Mouse (Mus musculus) ZHBTc4 (cell line): ENCODE measurements around the gene Gm266.

ENCODE experiments used
- DNase-seq: peaks from one replicate; pipeline ENCODE4 v3.0.0-alpha.2; 2011; ENCODE audit warnings: low read depth, low spot score

Gm266 gene

DNA sequence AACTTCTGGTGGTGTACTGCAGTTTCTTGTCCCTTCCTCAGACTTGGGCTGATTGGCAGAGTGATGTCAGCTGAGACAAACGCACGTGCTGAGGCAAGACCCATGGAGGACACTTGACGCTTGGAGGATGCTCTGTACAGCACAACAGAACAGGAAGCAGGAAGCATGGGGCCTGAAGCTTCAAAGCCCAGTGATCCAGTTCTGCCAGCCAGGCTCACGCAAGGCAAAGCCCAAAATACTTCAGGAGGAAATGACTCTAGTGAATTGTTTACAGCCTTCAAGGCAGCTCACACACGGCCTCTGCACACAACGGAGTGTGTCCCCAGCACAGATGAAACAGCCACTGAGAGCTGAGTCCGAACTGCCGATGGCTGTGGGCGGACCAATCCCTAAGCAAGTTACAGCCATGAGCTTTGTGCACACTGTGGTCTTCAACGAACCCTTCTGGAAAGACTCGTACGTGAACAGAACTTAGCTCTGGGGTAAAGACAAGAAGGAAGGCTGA is 17.5 kb upstream of the Gm266 start:
- DNase-seq, result peak; percentile 47

DNA sequence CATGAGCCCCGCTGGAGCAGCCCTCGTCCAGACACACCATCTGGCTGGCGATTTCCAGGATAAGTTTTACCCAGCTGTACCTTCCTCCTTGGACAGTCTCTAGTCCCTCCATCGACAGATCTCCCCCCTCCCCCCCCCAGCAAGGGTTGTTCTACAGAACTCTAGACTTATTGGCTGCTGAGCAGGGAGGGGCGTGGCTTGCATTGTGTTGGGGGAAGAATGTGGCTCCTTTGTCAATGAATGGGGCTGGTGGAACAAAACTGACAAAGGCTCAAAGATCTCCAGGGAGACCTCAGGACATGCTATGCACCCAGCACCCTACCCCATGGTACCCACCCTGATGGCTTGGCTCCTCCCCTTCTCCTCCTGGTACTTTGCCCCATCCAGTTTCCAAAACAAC is 15.1 kb upstream of the Gm266 start:
- DNase-seq, result peak; percentile 94

DNA sequence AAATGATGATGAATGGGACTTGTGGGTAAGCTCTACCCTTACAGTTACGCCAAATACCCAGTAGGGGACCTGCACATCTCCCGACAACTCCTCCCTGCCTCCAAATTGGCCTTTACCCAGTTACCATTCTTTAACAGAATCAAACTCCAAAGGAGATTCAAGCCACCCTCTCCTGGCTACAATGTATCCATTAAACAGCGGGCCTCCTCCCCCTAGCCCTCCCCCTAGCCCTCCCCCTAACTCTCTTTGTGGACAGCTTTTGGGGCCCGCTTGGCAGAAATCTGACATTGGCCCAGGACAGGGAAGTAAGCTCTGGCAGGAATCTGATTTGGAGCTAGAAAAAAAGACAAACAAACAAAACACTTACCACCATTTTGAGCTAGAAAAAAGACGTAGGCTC is 14.0 kb upstream of the Gm266 start:
- DNase-seq, result peak; percentile 35

DNA sequence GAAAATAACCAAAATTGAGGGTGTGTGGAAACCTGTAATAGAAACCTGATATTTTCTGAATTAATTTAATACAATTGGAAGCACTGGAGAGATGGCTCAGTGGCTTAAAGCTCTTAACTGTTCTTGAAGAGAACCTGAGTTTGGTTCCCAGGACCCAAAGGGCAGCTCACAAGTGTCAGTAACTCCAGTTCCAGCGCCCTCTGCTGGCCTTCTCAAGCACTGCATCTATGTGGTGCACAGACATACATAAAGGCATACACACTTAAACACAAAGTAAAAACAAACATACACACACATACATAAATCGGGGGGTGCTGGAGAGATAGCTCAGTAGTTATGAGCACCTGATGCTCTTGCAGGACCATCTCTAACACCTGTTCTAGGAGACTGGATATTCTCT is 11.5 kb upstream of the Gm266 start:
- peak; percentile 89 for DNase-seq

DNA sequence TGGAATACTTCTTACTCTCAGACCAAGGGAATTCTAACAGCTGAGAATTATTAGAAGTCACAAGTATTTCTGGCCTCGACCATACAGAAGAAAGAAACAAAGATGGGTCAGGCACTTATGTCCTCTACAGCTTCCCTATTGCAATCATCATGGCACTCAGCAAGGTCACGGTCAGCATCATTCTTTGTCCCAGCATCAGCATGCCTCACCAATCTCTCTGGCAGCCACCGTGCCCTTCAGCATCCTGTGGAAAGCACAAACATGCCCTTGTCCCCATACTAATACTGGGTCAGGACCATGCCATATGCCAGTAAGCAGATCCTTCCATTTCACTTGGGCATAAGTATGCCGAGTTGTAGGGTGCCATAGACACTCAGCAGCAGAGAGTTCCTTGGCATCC is 9.3 kb upstream of the Gm266 start:
- DNase-seq, result no peak

DNA sequence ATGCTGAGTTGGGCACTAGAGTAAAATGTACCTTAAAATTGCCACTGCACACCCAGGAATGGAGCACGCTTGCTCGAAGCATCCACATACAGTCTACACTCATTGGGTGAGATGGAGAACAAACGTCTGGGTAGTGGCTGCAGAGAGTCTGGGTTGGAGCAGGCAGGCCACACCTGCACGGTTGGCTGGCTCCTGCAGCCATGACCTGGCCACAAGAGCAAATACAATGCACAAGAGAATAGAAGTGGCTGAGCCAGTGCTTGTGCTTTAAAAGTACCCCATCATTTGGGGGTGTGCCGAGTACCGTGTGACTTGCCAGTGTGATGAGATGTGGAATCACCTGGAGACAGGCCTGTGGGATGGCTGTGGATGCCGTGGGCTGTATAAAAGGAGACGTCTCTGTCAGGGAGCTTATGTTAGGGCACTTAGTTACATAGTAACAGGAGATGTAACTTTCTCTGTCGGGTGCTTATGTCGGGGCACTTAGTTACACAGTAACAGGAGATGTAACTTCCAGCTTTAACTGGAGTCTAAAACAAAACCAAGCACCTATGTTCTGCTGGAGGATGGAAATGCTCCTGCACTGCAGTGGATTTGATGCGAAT is 3.7 kb upstream of the Gm266 start:
- DNase-seq, result no peak

DNA sequence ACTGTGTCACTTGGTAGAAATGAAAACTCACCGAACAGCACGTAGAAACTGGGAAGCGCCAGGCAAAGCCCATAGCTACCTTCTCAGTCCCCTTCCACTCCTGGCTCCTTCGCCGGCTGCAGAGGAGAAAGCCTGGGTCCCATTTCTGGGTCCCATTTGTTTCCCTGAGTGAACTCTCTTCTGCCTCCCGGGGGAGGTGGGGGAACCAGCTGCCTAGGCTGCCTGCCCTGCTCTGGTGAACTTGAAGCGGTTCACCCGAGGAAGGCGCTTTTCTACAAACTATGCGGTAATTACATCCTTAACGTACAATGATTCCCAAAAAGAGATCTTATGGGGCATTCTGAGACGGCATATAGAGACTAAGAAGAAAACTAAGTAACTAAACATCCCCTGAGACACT is 832 bp upstream of the Gm266 start:
- peak; percentile 21 for DNase-seq

DNA sequence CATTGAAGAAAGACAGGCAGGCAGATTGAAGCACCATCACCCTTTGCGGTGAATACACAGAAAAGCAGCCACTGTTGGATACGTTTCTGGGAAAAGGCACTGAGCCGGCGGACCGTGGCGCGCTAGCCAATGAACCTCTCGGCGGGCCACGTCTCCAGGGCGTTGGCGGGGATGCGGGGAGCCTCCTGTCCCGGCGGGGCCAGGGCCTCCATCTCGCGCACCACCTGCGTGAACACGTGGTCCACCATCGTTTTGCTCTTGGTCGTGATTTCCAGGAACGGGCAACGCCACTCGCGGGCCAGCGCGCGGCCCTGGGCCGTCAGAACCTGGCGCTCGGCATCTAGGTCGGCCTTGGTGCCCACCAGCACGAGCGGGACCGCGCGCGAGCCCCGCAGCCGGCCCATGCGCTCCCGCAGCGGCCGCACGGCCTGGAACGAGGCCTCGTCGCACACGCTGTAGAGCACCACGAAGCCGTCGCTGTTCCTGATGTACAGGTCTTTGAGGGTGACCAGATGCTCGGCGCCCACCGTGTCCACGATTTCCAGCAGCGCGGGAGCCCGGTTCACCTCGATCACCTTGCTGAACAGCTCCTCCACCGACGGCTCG is 474 bp downstream of the Gm266 start:
- DNase-seq, result peak; percentile 31

DNA sequence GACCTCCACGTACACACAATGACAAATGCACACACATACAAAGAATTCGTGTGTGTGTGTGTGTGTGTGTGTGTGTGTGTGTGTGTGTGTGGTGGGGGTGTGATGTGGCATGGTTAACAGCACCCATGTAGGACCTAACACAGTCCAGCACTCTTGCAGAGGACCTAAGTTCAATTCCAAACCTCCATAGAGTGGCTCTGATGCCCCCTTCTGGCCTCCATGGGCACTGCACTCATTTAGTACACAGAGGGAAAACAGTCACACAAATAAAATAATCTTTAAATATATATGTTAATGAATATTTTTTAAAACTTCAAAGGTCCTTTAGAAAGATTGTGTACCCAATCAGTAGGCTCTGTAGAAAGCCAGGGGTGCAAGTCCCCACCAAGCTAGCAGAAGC is 5.7 kb downstream of the Gm266 start:
- peak; percentile 53 for DNase-seq

DNA sequence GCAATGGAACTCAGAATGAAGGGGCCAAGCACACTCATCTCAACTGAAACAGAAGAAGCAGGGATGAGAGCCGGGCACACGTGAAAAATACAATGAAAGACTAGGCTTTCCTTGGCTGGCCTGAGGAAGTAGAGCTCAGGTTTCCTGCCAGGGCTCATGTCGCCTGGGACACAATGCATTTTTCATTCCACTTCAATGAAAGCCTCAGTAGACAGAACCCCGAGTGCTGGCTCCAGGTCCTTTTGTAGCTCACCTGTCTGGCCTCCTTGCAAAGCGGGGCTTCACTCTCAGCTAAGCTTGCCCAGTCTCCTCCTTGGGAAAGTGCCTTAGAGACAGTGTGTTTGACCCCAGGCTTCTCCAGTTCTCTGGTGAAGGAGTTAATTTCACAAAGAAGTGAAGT is 6.7 kb downstream of the Gm266 start:
- DNase-seq, result no peak

DNA sequence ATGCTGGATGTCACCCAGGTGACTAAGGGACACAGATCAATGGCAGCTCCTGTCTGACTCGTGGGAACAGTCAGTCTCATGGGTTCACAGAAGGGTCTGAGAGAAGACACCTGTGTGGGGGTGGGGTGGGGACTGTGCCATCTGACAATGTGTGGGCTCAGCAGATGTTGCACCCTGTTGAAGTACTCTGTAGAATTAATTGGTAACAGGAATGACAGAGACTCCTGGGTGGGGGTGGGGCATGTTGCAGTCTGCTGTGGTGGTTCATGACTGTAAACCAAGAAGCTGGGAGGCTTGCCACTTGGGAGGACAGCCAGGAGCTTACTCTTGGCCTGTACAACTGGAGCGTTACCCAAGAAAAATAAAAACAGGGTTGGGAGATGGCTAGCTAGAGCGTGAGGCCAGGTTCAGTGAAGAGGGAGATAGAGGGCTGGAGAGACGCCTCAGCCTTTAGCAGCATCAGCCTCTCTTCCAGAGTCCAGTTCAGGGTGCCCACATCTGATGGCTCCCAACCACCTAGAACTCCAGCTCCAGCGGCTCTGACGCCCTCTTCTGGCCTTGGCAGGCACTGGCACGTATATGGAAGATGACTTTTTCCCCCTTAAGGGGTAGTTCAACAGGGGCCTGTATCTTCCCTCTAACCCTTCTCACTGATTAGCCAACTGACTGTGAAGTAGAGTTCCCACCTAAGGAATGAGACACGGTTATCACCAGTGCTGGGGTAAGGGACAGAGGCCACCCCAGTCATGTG is 10.6 kb downstream of the Gm266 start:
- no peak for DNase-seq

DNA sequence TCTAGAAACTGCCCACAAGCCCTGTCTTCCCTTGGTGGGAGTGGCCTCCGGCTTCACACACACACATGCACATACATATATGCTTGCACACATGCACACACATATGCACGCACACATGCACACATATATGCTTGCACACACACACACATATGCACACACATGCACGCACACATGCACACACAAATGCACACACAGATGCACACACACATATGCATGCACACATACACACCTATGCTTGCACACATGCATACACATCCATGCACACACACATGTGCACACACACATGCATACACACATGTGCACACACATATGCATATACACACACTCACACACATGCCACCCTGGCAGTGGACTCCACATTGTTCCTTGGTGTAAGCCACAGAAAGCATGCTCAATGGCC is 11.2 kb downstream of the Gm266 start:
- no peak for DNase-seq

DNA sequence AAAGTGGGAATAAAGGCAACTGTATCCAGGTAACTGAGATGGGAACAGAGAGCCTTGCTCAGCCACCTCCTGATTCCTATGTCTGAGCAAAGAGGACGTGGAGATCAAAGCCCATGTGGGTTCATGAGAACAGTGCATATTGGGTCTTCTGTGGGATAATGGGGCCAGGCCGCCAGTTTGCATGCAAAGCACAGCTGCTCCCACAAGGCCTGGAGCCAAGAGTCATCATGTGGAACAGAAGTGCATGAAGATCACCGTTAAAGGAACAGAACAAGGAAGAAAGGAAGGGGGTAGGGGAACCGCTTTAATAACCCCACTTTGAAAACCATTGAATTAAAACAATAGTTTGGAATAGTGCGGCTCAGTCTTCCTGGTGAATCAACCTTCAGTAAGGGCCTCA is 12.7 kb downstream of the Gm266 start:
- DNase-seq, result no peak

DNA sequence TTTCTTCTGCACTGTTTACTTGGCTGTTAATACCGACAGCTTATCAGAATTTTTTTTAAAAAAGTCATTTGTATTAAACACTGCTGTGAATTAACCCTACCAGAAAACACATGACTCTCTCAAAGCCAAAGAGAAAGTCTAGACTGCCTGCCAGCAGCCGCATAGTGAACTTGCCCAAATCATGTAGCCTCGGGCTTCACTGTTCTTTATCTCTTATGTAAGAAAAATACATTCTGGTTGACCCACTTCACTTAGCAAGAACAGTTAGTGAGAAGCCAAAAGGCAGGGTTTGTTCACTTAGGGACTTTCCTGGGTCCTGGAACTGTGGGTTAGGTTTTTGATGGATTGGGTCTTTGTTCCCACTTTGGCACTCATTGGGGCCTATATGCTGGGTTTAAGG is 13.9 kb downstream of the Gm266 start:
- DNase-seq, result no peak

DNA sequence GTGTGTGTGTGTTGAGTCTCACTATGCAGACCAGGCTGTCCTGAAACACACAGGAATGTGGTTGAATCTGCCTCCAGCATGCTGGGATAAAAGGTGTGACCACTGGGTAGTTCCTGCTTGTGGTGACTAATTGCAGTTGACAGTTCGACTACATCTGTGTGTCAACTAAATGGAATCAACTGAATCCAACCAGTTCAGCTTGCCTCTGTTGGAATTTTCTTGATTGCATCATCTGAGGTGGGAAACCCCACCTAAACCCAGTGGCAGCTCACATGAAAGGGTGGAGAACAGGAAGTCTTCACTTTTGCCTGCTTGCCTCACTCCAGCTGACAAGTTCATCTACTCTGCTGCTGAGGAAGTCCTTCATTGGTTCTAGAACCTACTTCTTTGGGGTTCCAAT is 14.5 kb downstream of the Gm266 start:
- no peak for DNase-seq

DNA sequence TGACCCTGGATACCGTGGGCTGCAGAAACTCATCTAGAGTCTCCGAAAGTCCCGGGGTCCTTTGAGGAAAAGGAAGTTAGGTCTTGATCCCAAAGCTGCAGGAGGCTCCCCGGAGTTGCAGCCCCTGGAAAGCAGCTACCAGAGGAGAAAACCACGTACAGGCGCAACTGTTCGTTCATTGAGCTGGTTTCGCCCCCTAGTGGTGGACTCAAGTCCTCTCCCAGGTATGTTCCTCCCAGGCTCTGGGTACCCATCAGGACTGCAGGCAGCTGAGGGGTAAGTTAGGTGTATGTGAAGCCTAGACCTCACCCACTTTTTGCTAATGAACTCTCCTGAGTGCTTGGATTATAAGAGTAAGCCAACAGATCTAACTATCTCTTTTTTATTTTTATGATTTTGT is 16.1 kb downstream of the Gm266 start:
- DNase-seq, result peak; percentile 87

DNA sequence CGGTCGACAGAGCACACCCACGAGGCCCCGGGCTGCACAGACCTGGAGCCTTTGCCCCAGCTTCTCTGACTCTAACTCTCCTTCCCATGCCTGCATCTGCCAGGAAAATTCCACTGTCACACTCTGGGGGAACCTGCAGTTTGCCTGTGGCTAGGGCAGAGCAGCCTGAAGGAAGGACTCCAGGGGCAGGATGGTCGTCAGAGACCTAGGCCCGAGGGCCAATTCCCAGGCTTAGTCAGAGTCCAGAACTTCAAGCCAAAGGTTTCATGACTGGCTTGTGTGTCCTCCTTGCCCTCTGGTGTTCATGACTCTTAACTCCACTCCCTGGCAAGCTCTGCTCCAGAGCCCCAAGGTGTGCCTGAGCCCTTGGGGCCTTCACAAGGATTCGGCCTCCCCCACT is 17.4 kb downstream of the Gm266 start:
- no peak for DNase-seq

DNA sequence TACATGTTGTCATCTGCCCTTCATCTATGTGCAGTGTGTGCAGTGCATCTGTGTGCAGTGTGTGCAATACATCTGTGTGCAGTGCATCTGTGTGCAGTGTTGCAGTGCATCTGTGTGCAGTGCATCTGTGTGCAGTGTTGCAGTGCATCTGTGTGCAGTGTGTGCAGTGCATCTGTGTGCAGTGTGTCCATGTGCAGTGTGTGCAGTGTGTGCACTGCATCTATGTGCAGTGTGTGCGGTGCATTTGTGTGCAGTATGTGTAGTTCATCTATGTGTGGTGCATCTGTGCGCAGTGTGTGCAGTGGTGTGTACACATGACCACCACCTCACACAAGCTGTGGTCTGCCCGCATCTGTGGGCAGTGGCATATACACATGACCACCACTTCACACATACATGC is 19.3 kb downstream of the Gm266 start:
- no peak for DNase-seq

DNA sequence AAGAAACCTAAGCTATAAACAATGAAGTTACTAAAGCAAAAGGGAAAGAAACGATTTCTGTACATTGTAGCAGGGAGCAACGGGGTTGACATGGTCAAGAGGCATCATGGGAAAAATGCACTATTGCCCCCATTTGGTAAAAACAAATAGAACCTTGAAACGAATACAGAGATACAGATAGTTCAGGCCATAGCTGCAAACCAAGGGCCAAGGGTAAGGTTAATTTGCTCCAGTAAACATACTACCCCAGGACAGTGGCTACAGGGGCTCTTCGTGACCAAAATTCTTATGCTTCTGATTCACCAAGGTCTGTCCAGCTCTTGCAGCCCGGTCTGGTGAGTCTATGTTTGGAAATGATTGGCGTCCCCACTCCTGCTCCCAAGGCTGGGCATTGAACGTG is 22.1 kb downstream of the Gm266 start:
- DNase-seq, result no peak

DNA sequence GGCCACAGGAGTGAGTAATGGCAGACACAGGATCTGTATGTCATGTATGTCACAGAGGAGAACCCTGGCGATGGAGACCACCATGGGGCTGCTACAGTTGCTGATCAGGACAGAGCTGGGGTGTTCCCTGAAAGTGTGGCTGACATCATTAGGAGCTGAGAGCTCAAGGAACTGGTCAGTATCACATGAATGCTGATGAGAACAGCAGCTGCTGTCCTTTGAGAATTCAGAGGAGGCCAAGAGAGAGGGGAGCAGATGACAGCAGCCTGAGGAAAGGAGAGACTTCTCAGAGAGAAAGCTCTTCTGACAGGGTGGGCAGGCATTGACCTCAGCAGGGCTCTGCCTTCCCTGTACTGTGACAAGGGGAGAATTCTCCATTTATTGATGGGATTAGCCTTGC is 27.9 kb downstream of the Gm266 start:
- no peak for DNase-seq

DNA sequence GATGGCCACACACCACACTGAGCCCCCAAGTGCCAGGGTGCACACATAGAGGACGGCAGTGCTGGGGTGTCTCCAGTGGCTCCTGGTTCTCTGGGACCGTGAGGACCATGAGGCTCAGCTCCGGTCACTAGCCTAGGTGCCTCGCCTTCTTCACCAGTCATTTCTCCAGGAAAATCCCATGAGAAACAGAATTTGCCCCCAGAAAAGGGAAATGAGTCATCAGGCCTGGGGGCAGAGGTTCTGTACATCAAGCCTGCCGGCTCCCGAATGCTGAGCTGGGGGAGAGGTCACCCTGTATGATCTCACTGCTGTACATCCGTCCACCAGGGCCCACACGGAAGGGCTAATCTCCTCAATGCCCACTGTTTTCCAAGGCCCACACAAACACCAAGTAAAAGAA is 29.8 kb downstream of the Gm266 start:
- DNase-seq, result no peak

DNA sequence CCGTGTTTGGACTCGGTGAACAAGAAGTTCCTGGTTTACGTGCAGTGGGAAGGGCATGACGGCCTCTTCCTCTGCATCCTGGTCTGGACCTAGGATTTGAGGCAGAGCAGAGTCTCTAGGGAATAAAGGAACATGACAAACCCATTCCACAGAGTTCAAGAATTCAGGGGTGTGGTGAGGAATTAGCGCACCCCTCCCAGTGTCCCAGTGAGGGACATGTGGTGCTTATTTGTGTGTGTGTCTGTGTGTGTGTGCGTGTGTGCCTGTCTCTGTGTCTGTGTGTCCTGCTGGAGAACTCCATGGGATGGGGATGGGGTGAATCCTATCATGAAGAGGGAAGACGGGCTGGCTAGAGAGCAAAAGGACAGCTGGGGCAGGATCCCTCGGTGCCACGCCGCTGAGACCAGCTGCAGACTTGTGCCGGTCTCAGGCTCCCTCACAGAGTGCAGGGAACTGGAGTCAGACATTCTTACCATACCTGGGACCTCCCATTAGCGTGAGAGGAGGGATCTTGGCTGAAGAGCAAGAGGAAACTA is 30.2 kb downstream of the Gm266 start:
- DNase-seq, result peak; percentile 44
